ENCODE assay signal across 18 mouse cellular contexts in genomic region chrX:163876636-163877035, GRCm38 (mm10).
"Had no signal": no experiment of that assay in that cellular context is flagged by ENCODE, and none has a peak within 500 bp of the region (broad histone marks: within the 10 kb centered on the region; RNA-seq: fewer than 3 reads in every experiment).

No protein-coding gene starts in this region.

- DNase-seq: gastrocnemius, adult 2 months; gastrocnemius, postnatal 10 days; gastrocnemius, postnatal 25 days; heart, adult 11 months; heart, adult 2 months; heart, postnatal 14 days; heart, postnatal 36 days; kidney, adult 11 months; kidney, adult 2 months; kidney, adult 9 months; kidney, postnatal 14 days; kidney, postnatal 36 days; layer of hippocampus, adult 9-11 months; layer of hippocampus, postnatal 36 days; liver; liver, embryonic 13.5 days had no signal

- ATAC-seq: hindbrain, postnatal 0 days; intestine, embryonic 16.5 days had no signal
